Mouse (Mus musculus) CH12.LX (cell line): ENCODE results near the gene Psma3. TPM values are rescaled to one million over a fixed set of nuclear protein-coding genes. Genes with fewer than 3 reads are reported as not detected.
A peak's percentile ranks its signal among the peaks of the same experiment; 100 is the strongest.

ENCODE experiments used
- DNase-seq: peaks from one replicate; pipeline ENCODE4 v3.0.0-alpha.2; 2013; ENCODE audit errors: extremely low read depth
- H3K27ac ChIP-seq: 2 replicates; pipeline ENCODE4 v1.5.1; 2012; ENCODE audit warnings: low read depth, mild to moderate bottlenecking, control low read depth, moderate library complexity; ENCODE audit not compliant: insufficient read depth
- H3K27me3 ChIP-seq: replicated peaks from 2 replicates; pipeline ENCODE3; 2012; ENCODE audit warnings: inconsistent platforms
- H3K36me3 ChIP-seq, 2 experiments: replicated peaks in 1 of 2; 2 replicates each; pipeline versions ENCODE3 to v1.6.1; 2012; ENCODE audit warnings: inconsistent platforms in 1 of 2, low read length in 1 of 2, mild to moderate bottlenecking in 1 of 2, mixed read lengths in 1 of 2, moderate library complexity in 1 of 2; ENCODE audit not compliant: control insufficient read depth in 1 of 2, insufficient read depth in 1 of 2
- H3K4me1 ChIP-seq, 2 experiments: 2 replicates each; pipeline ENCODE4 v1.6.1; 2012; ENCODE audit warnings: inconsistent platforms in 1 of 2, moderate library complexity in 1 of 2; ENCODE audit not compliant: insufficient read depth in 2 of 2, control insufficient read depth in 1 of 2
- H3K4me2 ChIP-seq: 2 replicates; pipeline ENCODE4 v1.6.1; 2012; ENCODE audit warnings: low read depth, mild to moderate bottlenecking, control low read depth; ENCODE audit not compliant: poor library complexity, insufficient read depth, severe bottlenecking
- H3K4me3 ChIP-seq, 3 experiments: fragments of 150-350 bp in 1 of 3; sonication (generic) in 1 of 3; replicated peaks in 1 of 3; 2 replicates each; pipeline versions ENCODE3 to v1.5.1; 2011 to 2012; ENCODE audit warnings: low read depth in 2 of 3, low read length in 2 of 3, mild to moderate bottlenecking in 2 of 3, moderate library complexity in 2 of 3, control low read depth in 1 of 3, improper control_type of control experiment in 1 of 3, inconsistent platforms in 1 of 3, mixed read lengths in 1 of 3; ENCODE audit not compliant: poor library complexity in 1 of 3
- H3K79me2 ChIP-seq: replicated peaks from 2 replicates; pipeline ENCODE4 v1.6.1; 2012; ENCODE audit warnings: mild to moderate bottlenecking, moderate library complexity; ENCODE audit not compliant: control insufficient read depth, poor library complexity, insufficient read depth, severe bottlenecking; ENCODE audit errors: extremely low read depth
- H3K9ac ChIP-seq: 2 replicates; pipeline ENCODE4 v1.6.1; 2012; ENCODE audit warnings: low read depth, mild to moderate bottlenecking, control low read depth, moderate library complexity; ENCODE audit not compliant: insufficient read depth
- H3K9me3 ChIP-seq: replicated peaks from 2 replicates; pipeline ENCODE3; 2012; ENCODE audit warnings: low read length, inconsistent platforms, mixed read lengths
- BHLHE40 ChIP-seq: IDR thresholded peaks from 2 replicates; pipeline ENCODE4 v1.6.1; 2011; ENCODE audit warnings: mild to moderate bottlenecking, low read depth, low read length, improper control_type of control experiment
- CHD1 ChIP-seq: IDR thresholded peaks from 2 replicates; pipeline ENCODE4 v1.6.1; 2012; ENCODE audit warnings: low read depth, low read length, improper control_type of control experiment, inconsistent platforms
- CHD2 ChIP-seq: IDR thresholded peaks from 2 replicates; pipeline ENCODE4 v1.6.1; 2011; ENCODE audit warnings: low read length, improper control_type of control experiment
- ELF1 ChIP-seq: IDR thresholded peaks from 2 replicates; pipeline ENCODE4 v1.6.1; 2014; ENCODE audit warnings: low read depth, mild to moderate bottlenecking, inconsistent platforms, low read length, improper control_type of control experiment
- HCFC1 ChIP-seq: IDR thresholded peaks from 2 replicates; pipeline ENCODE4 v1.6.1; 2012; ENCODE audit warnings: low read depth, mild to moderate bottlenecking, inconsistent platforms, low read length, improper control_type of control experiment
- JUND ChIP-seq: conservative IDR thresholded peaks from 2 replicates; pipeline ENCODE4 v1.6.1; 2011; ENCODE audit warnings: low read depth, low read length, improper control_type of control experiment
- MAFK ChIP-seq: IDR thresholded peaks from 2 replicates; pipeline ENCODE4 v1.6.1; 2011; ENCODE audit warnings: low read length, improper control_type of control experiment; ENCODE audit not compliant: insufficient replicate concordance
- MAX ChIP-seq: IDR thresholded peaks from 2 replicates; pipeline ENCODE4 v1.6.1; 2011; ENCODE audit warnings: low read length, improper control_type of control experiment
- MAZ ChIP-seq: IDR thresholded peaks from 2 replicates; pipeline ENCODE4 v1.6.1; 2012; ENCODE audit warnings: low read depth, mild to moderate bottlenecking, inconsistent platforms, low read length, improper control_type of control experiment, moderate library complexity
- MEF2A ChIP-seq: IDR thresholded peaks from 2 replicates; pipeline ENCODE4 v1.6.1; 2014; ENCODE audit warnings: low read depth, mild to moderate bottlenecking, inconsistent platforms, low read length, improper control_type of control experiment, borderline replicate concordance
- MYC ChIP-seq: IDR thresholded peaks from 2 replicates; pipeline ENCODE4 v1.6.1; 2011; ENCODE audit warnings: low read depth, mild to moderate bottlenecking, improper control_type of control experiment, low read length
- NELFE ChIP-seq: IDR thresholded peaks from 2 replicates; pipeline ENCODE4 v1.6.1; 2011; ENCODE audit warnings: low read depth, low read length, improper control_type of control experiment
- NRF1 ChIP-seq: IDR thresholded peaks from 2 replicates; pipeline ENCODE4 v1.6.1; 2014; ENCODE audit warnings: low read depth, mild to moderate bottlenecking, inconsistent platforms, low read length, improper control_type of control experiment, moderate library complexity
- POLR2AphosphoS2 ChIP-seq: IDR thresholded peaks from 2 replicates; pipeline ENCODE4 v1.6.1; 2011; ENCODE audit warnings: low read depth, low read length, improper control_type of control experiment
- RAD21 ChIP-seq: IDR thresholded peaks from 2 replicates; pipeline ENCODE4 v1.6.1; 2011; ENCODE audit warnings: low read depth, mild to moderate bottlenecking, low read length, improper control_type of control experiment, moderate library complexity
- RCOR1 ChIP-seq: conservative IDR thresholded peaks from 2 replicates; pipeline ENCODE4 v1.6.1; 2012; ENCODE audit warnings: low read depth, mild to moderate bottlenecking, inconsistent platforms, low read length, improper control_type of control experiment
- SIN3A ChIP-seq: IDR thresholded peaks from 2 replicates; pipeline ENCODE4 v1.6.1; 2012; ENCODE audit warnings: low read length, improper control_type of control experiment, inconsistent platforms
- TBP ChIP-seq: conservative IDR thresholded peaks from 2 replicates; pipeline ENCODE4 v1.6.1; 2011; ENCODE audit warnings: low read depth, low read length, improper control_type of control experiment
- TCF12 ChIP-seq: IDR thresholded peaks from 2 replicates; pipeline ENCODE4 v1.6.1; 2014; ENCODE audit warnings: low read depth, mild to moderate bottlenecking, inconsistent platforms, low read length, improper control_type of control experiment
- UBTF ChIP-seq: IDR thresholded peaks from 2 replicates; pipeline ENCODE4 v1.6.1; 2012; ENCODE audit warnings: low read depth, mild to moderate bottlenecking, inconsistent platforms, low read length, improper control_type of control experiment, moderate library complexity
- USF2 ChIP-seq: conservative IDR thresholded peaks from 2 replicates; pipeline ENCODE4 v1.6.1; 2011; ENCODE audit warnings: low read depth, low read length, improper control_type of control experiment
- ZMIZ1 ChIP-seq: IDR thresholded peaks from 2 replicates; pipeline ENCODE4 v1.6.1; 2012; ENCODE audit warnings: low read depth, mild to moderate bottlenecking, inconsistent platforms, low read length, improper control_type of control experiment
- ZNF384 ChIP-seq: IDR thresholded peaks from 2 replicates; pipeline ENCODE4 v1.6.1; 2012; ENCODE audit warnings: low read depth, low read length, improper control_type of control experiment, inconsistent platforms
- dilution Hi-C: fragments of 300-500 bp; cut with MboI; formaldehyde crosslinking; loops from 2 replicates; pipeline ENCODE4 v1.14.3; 2020; ENCODE audit warnings: low sequenced_read_pairs; ENCODE audit not compliant: extremely low pct_unique_long_range_greater_than_20kb, extremely low pct_ligation_motif_present
- in situ Hi-C: fragments of 300-500 bp; cut with MboI; formaldehyde crosslinking; loops from 3 replicates; pipeline ENCODE4 v1.14.3; 2019; ENCODE audit warnings: low sequenced_read_pairs, low pct_ligation_motif_present, low pct_unique_long_range_greater_than_20kb, mixed read lengths
- polyA plus RNA-seq: library from polyadenylated mRNA; unstranded; fragments of >175 nt; gene quantifications from 2 replicates; pipeline ENCODE4 v1.2.1, GENCODE M21; 2012; ENCODE audit warnings: low read depth; ENCODE audit not compliant: insufficient read length
- total RNA-seq, 2 experiments: library from RNA; depleted of rRNA; stranded (reverse); fragments of 300-350 nt in 1 of 2; fragments of >200 nt in 1 of 2; gene quantifications; 2 replicates each; pipeline ENCODE4 v1.2.3; 2012 to 2014

The Psma3 gene
- total and polyA plus RNA-seq, 3 experiments, result 271 to 538 (median 355) TPM

- Histone ChIP-seq H3K9me3 (no peaks in the 10 kb centered on the region), H3K27me3 (no peaks in the 10 kb centered on the region), H3K4me2 (peak overlapping the region; percentile 88), H3K4me3 (peak overlapping the region; percentile 94 to 97 (median 97)), H3K79me2 (peaks cover 57% of the 10 kb centered on the region), H3K4me1 (peaks cover 3 to 11% of the 10 kb centered on the region in 2 experiments; a peak in 2 of 4 replicates), H3K36me3 (peaks cover 16 to 24% of the 10 kb centered on the region in 2 experiments), H3K9ac (peak overlapping the region; percentile 99), H3K27ac (peak overlapping the region; percentile 82)
- in situ Hi-C loops (loop anchor here (10.0 kb wide), 1 partner anchor 69 kb away; no protein-coding TSS in a partner anchor), dilution Hi-C loops (no loop called here)
- DNase-seq, result peak; percentile 20
- TF ChIP-seq MAFK, result no peak
- TF ChIP-seq TBP, result no peak
- 0 out of 2 replicates have a peak, but pooled peaks have one; percentile 39 for TF ChIP-seq CHD1
- TF ChIP-seq SIN3A, result peak; percentile 18; the same call in 1 of the 2 replicates
- no peak for TF ChIP-seq TCF12
Measured at GRCm38 (mm10) chr12:70975406-70975805, 985 bp downstream of the Psma3 start.

GRCm38 (mm10) chr12:70975891-70976290 is 1.5 kb downstream of the Psma3 start:
- no peak overlapping the region for H3K27ac ChIP-seq
- dilution Hi-C loops, result no loop called here

GRCm38 (mm10) chr12:70978345-70978744 is 3.9 kb downstream of the Psma3 start:
- H3K79me2 ChIP-seq, result peaks cover 75% of the 10 kb centered on the region
- in situ Hi-C loops, result loop anchor here (10.0 kb wide), 1 partner anchor 66 kb away; no protein-coding TSS in a partner anchor
- TF ChIP-seq RCOR1 (no peak), MAZ (no peak), CHD1 (no peak), TBP (no peak), ELF1 (no peak), SIN3A (no peak), HCFC1 (no peak), MYC (no peak), TCF12 (no peak), NRF1 (no peak), MEF2A (no peak)
- H3K36me3 ChIP-seq, result peaks cover 28 to 45% of the 10 kb centered on the region in 2 experiments
- no peaks in the 10 kb centered on the region for H3K9me3 ChIP-seq
- DNase-seq, result no peak
- no peak overlapping the region for H3K9ac ChIP-seq
- no peak overlapping the region for H3K4me3 ChIP-seq
- no peaks in the 10 kb centered on the region for H3K27me3 ChIP-seq
- H3K4me2 ChIP-seq, result no peak overlapping the region
- H3K4me1 ChIP-seq, result peaks cover 3 to 11% of the 10 kb centered on the region in 2 experiments; a peak in 2 of 4 replicates
- dilution Hi-C loops, result no loop called here
- no peak overlapping the region for H3K27ac ChIP-seq

More at GRCm38 (mm10) chr12:70975891-70976290, 1.5 kb downstream of the Psma3 start:
- TF ChIP-seq RAD21, result no peak
- no peak for TF ChIP-seq USF2
- no peak for TF ChIP-seq POLR2AphosphoS2
- no peak for TF ChIP-seq MAFK
- TF ChIP-seq JUND, result no peak
- no peak for TF ChIP-seq BHLHE40
- TF ChIP-seq CHD2, result no peak
- no peak for TF ChIP-seq NELFE
- TF ChIP-seq MYC, result no peak
- TF ChIP-seq SIN3A, result no peak
- TF ChIP-seq MAX, result no peak
- no peak for TF ChIP-seq ZMIZ1
- no peak for TF ChIP-seq UBTF
- no peak for TF ChIP-seq MEF2A
- TF ChIP-seq ZNF384, result no peak
- Histone ChIP-seq H3K79me2 (peaks cover 61% of the 10 kb centered on the region), H3K4me1 (peaks cover 3 to 11% of the 10 kb centered on the region in 2 experiments; a peak in 2 of 4 replicates), H3K27me3 (no peaks in the 10 kb centered on the region), H3K4me3 (peak overlapping the region; percentile 94 to 97 (median 97)), H3K9me3 (no peaks in the 10 kb centered on the region), H3K9ac (peak overlapping the region; percentile 99; the same call in 1 of the 2 replicates), H3K4me2 (peak overlapping the region; percentile 88), H3K36me3 (peaks cover 16 to 28% of the 10 kb centered on the region in 2 experiments)
- no peak for DNase-seq
- in situ Hi-C loops, result loop anchor here (10.0 kb wide), 1 partner anchor 69 kb away; no protein-coding TSS in a partner anchor
